In the genomic region with DNA sequence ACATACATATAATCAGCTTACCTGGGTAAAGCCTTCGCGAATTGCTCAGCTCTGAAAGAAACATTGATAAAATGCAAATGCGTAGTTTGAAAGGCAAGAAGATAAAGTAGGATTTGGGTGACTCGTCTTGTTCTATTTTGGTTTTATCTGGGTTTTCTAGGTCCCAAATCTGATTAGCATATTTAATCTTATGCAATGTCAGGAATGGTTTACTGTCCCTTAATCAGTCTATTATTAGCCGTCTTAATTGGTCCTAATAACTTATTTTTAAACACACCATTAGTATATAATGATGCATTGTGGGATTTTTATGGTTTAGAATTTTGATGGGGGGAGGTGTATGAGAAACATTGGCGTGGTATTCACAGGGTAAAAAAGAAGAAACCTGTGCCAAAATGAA, we compare ENCODE assay signal across 18 mouse cellular contexts. TPM values are rescaled to one million over a fixed set of nuclear protein-coding genes. Genes with fewer than 3 reads are reported as not detected.
"Had no signal": no experiment of that assay in that cellular context is flagged by ENCODE, and none has a peak within 500 bp of the region (broad histone marks: within the 10 kb centered on the region; RNA-seq: fewer than 3 reads in every experiment).

A gene (minus strand): TSS at position 101 of the 400 bp plus-strand sequence.

- H3K4me3 ChIP-seq: limb, embryonic 15.5 days; liver, embryonic 12.5 days; myocyte; neural tube, embryonic 13.5 days had no signal

- H3K9me3 ChIP-seq: limb, embryonic 15.5 days; liver, embryonic 12.5 days; neural tube, embryonic 13.5 days had no signal

- H3K27ac ChIP-seq: kidney, postnatal 0 days; limb, embryonic 15.5 days; liver, embryonic 12.5 days; neural tube, embryonic 13.5 days; stomach, postnatal 0 days had no signal

- H3K4me2 ChIP-seq: limb, embryonic 15.5 days; liver, embryonic 12.5 days; lung, embryonic 14.5 days; neural tube, embryonic 13.5 days had no signal

- H3K9ac ChIP-seq: limb, embryonic 15.5 days; liver, embryonic 12.5 days; lung, embryonic 14.5 days; neural tube, embryonic 13.5 days had no signal

- H3K36me3 ChIP-seq: limb, embryonic 15.5 days; liver, embryonic 12.5 days; neural tube, embryonic 13.5 days had no signal

- ATAC-seq: liver, embryonic 12.5 days had no signal

- H3K27me3 ChIP-seq: limb, embryonic 15.5 days; liver, embryonic 12.5 days; neural tube, embryonic 13.5 days had no signal

- H3K4me1 ChIP-seq: limb, embryonic 15.5 days; liver, embryonic 12.5 days; neural tube, embryonic 13.5 days had no signal

- DNase-seq: kidney, adult 11 months; kidney, adult 9 months; kidney, postnatal 36 days; layer of hippocampus, adult 9-11 months; layer of hippocampus, postnatal 36 days; lung, embryonic 14.5 days; lung, postnatal 10 days; lung, postnatal 4 days; thymus, adult 2 months; thymus, postnatal 25 days had no signal

RNA-seq across cellular contexts. Expression of the gene that starts here (rescaled TPM):
- polyA plus RNA-seq: kidney, postnatal 0 days; limb, embryonic 11.5 days; limb, embryonic 15.5 days; lung, embryonic 14.5 days; myocyte; stomach, postnatal 0 days; thymus, adult 2 months; urinary bladder, adult 2 months had no signal
